Mouse (Mus musculus) CH12.LX (cell line): ENCODE data around the gene Xylb.

Experiments
- CHD1 ChIP-seq: IDR thresholded peaks from 2 replicates; pipeline ENCODE4 v1.6.1; 2012; ENCODE audit warnings: low read depth, low read length, improper control_type of control experiment, inconsistent platforms
- CTCF ChIP-seq, 2 experiments: IDR thresholded peaks in 1 of 2; conservative IDR thresholded peaks in 1 of 2; 2 replicates each; pipeline ENCODE4 v1.5.1; 2011 to 2012; ENCODE audit warnings: low read depth in 2 of 2, low read length in 2 of 2, improper control_type of control experiment in 1 of 2, inconsistent platforms in 1 of 2, mild to moderate bottlenecking in 1 of 2, moderate library complexity in 1 of 2
- E2F4 ChIP-seq: IDR thresholded peaks from 2 replicates; pipeline ENCODE4 v1.6.1; 2011; ENCODE audit warnings: low read depth, low read length, improper control_type of control experiment; ENCODE audit not compliant: insufficient replicate concordance
- EP300 ChIP-seq: IDR thresholded peaks from 2 replicates; pipeline ENCODE4 v1.6.1; 2011; ENCODE audit warnings: low read length, improper control_type of control experiment
- MAFK ChIP-seq: IDR thresholded peaks from 2 replicates; pipeline ENCODE4 v1.6.1; 2011; ENCODE audit warnings: low read length, improper control_type of control experiment; ENCODE audit not compliant: insufficient replicate concordance
- MAX ChIP-seq: IDR thresholded peaks from 2 replicates; pipeline ENCODE4 v1.6.1; 2011; ENCODE audit warnings: low read length, improper control_type of control experiment
- MYC ChIP-seq: IDR thresholded peaks from 2 replicates; pipeline ENCODE4 v1.6.1; 2011; ENCODE audit warnings: low read depth, mild to moderate bottlenecking, improper control_type of control experiment, low read length
- POLR2A ChIP-seq: IDR thresholded peaks from 2 replicates; pipeline ENCODE4 v1.6.1; 2011; ENCODE audit warnings: low read depth, mild to moderate bottlenecking, improper control_type of control experiment, low read length
- RAD21 ChIP-seq: IDR thresholded peaks from 2 replicates; pipeline ENCODE4 v1.6.1; 2011; ENCODE audit warnings: low read depth, mild to moderate bottlenecking, low read length, improper control_type of control experiment, moderate library complexity
- ZC3H11A ChIP-seq: IDR thresholded peaks from 2 replicates; pipeline ENCODE4 v1.6.1; 2012; ENCODE audit warnings: low read depth, mild to moderate bottlenecking, inconsistent platforms, low read length, improper control_type of control experiment
- ZNF384 ChIP-seq: IDR thresholded peaks from 2 replicates; pipeline ENCODE4 v1.6.1; 2012; ENCODE audit warnings: low read depth, low read length, improper control_type of control experiment, inconsistent platforms

DNA sequence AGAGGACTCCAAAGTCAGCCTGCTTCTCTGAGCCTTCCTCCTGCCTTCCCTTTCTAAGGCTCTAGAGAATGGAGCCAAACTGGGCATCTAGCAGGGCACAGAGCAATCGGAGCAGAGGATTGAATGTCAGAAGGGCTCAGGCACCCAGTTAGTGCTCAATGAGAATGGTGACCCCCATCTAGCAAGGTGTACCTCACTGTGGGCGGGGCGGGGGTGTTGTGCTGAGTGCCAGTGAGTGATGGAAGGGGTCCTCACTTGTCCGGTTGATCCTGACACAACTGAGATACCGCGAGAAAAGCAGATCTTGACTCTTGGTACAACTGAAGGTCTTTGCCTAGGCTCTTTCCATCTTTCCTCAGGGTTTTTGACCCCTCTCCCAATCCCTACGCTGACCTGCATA is 18.1 kb upstream of the Xylb start:
- TF ChIP-seq ZC3H11A (no peak), MYC (no peak), ZNF384 (no peak), CTCF (conservative IDR thresholded peaks at IDR 0.05 in 1 of 2, IDR thresholded peaks at IDR 0.05 in 1 of 2; ENCODE audit: low read depth in 2 of 2, low read length in 2 of 2) (no peak), MAX (no peak), POLR2A (no peak), MAFK (no peak), EP300 (no peak), E2F4 (no peak), RAD21 (no peak), CHD1 (no peak)
